Mouse (Mus musculus) cerebellum, adult 9-11 months (tissue): ENCODE measurements at regions not wholly inside any gene's neighbourhood (a gene's known extent, or its start where the extent isn't known, plus 50 kb on each side); places are given as distances from the start of the nearest gene placed in this dataset.

Experiments used
- DNase-seq: peaks from one replicate; pipeline ENCODE4 v3.0.0; 2022

DNA sequence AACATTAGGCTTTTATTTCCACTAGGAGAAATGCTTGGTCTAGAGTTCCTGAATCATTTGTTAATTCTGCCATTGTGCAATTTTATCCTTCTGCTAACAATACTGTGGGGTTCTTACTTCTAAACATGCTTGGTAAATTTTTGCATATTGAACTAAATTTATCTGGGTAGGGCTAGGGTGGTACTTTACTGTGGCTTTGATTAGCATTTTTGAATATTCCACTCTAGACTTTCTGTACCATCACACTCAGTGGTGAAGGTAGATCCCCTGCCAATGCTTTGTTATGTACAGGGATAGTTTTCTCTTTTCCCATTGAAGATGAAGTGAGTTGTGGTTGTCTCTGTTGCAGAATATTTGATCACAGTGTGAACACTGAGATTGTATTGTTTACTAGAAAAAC, 497.1 kb downstream of the Fgf9 start:
- DNase-seq = no peak

DNA sequence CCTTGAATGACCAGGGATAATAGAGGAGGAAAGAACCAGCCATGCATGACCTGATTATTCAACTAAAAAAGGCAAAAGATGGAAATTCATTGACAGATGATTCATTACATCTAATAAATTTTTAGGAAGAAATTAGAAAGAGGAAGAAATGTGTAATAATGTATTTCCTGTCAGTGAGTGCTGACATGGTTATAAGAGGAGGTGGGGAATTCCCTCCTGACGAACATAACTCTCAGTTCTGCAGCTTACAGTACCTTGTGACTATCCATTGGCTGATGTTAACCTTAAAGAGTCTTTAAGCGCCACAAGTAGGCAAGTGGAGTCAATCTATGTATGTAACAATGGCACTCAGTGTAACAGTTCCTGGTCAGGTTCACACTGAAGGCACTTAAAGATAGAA, 492.7 kb downstream of the Fgf9 start:
- no peak for DNase-seq

DNA sequence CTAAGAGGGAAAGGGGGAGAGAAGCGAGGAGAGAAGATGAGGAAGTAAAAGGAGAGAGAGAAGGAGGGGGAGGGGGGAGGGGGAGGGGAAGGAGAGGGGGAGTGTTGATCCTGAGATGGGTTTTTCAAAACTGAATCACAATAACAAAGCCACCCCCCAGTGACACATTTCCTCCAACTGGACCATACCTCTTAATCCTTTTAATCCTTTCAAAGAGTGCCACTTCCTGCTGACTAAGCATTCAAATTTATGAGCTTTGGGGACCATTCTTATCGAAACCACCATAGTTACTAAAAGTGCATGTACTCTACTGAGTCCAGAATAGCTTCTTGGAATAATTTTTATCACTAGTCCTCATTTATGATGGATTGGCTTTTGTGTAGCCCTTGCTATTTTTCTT, 480.4 kb downstream of the Fgf9 start:
- no peak for DNase-seq

GRCm38 (mm10) chr14:58545778-58546177, 475.4 kb downstream of the Fgf9 start:
- no peak for DNase-seq

DNA sequence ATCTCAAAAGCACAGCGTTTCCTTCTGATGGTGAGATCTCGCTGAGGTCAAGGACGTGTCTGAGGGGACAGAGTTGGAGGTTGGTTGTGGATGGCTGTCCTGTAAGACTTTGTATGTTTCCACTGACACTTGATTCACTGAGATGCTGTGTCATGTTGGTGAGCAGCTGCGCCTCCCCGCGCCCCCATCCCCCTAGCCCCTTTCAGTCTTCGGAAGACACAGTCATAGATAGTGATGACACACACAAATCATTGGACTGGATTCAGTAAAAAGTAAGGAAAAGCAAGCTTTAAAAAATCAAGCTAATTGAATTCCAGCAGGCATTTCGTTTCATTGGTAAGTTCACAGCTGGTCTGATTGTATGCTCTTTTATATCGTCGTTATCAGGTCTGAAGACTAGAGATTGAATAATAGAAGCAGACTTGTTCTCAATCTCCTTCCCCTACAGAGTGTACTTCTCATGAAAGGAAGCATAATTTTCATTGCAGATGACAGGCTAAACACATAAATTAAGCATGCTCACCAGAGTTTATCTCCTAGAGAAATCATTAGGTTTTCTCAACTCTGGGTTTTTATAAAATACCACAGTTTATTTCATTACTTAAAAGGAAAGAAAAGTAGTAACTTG, 472.9 kb downstream of the Fgf9 start:
- no peak for DNase-seq

DNA sequence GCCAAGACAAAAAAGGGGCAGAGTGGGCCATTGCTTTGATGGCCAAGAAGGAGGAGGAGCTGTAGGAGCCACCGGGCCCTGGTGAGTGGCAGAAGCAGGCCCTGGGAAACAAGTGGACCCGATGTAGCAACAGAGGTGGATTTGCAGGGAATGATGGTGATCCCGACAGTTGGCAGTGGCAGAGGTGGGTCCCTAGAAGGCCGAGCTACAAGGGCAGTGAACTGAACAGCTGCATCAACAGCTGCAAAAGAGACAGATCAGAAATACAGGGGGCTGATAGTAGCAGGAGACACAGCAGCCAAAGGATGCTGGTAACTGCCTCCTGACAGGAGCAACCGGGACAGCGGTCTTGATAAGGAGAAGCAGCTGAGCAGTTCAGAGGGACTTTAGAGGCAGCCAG, 467.8 kb downstream of the Fgf9 start:
- DNase-seq = no peak

- DNase-seq = peak; percentile 16
Observed at GRCm38 (mm10) chr14:58520976-58521549, 450.7 kb downstream of the Fgf9 start.

DNA sequence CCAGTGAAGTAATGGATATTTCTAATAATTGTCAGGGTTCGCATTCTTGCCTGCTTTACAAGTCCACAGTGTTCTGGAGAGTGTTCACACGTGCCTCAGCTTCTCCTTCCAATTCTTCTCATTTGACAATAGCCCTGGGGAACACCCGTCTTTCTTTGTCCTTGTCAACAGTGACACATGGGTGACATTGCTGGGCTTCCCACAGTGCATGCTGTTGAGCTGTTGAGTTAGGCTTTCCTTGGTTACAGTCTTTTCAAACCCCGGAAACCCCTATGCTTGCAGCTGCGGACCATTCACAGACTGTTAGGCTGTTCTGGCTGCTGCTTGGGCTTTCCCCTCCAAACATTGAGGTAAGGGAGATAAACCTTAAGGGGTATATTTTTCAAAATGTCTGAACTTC, 450.0 kb downstream of the Fgf9 start:
- no peak for DNase-seq

DNA sequence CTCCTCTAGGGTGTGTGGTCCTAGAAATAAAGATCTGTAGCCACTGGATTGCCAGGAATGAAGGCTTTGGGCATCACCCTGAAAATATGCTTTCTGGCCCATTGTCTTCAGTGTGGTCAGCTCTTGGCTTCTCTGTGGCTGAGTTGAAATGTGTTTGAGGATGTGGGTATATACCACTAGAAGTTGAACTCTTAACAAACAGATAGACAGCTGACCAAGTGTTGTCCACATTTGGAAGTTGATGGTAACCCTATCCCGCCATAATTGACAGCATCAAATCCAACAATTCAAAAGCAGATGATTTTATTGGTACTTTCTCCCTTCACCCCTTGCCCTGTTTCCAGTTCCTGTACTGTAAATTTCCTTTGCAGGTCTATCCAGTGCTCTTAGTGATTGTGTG, 448.7 kb downstream of the Fgf9 start:
- DNase-seq = no peak

DNA sequence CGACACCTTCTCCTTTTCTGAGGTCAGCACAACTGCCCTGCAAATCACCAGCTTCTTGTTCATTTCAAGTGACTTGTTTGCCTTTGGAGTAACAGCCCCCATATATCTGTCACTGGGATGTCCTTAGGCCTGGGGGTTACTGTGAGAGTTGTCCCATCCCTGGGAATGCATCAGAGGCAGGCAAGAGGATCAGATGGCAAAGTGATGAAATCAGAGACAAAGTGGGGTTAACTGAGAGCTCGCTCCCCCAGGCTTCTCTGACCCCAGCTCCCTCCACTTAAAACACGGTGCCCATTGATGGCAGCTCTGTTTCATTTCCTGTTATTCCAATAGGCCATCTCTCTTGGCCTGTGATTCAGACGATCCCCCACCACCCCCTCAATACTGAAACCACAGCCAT, 446.2 kb downstream of the Fgf9 start:
- no peak for DNase-seq

GRCm38 (mm10) chr14:58512177-58512576, 441.8 kb downstream of the Fgf9 start:
- no peak for DNase-seq

- no peak for DNase-seq
Observed at GRCm38 (mm10) chr14:58511571-58511985, 441.2 kb downstream of the Fgf9 start.

GRCm38 (mm10) chr14:58510790-58511189, 440.4 kb downstream of the Fgf9 start:
- DNase-seq = no peak

- no peak for DNase-seq
Observed at GRCm38 (mm10) chr14:58509106-58509505, 438.8 kb downstream of the Fgf9 start.

DNA sequence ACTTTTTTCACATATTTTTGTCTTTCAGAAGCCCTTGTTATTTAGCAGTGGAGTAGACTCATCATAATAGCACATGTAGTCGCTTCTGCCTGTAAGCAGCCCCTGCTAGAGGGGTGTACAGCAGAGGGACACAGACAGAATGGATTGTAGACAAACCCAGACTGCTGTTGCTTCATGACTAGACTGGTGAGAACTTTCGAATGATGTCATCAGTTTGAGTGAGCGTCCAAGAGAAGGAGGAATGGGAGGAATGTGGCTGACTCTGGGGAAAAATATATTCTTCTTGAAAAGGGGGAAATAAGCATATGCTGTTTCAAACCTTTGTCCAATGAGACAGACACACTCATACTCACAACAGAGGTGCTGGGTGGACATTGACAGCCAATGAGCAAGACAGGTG, 436.1 kb downstream of the Fgf9 start:
- no peak for DNase-seq

- peak; percentile 89 for DNase-seq
Observed at GRCm38 (mm10) chr14:58505841-58506240, 435.5 kb downstream of the Fgf9 start.

- no peak for DNase-seq
Observed at GRCm38 (mm10) chr14:58502890-58503289, 432.5 kb downstream of the Fgf9 start.

- no peak for DNase-seq
Observed at GRCm38 (mm10) chr14:58500014-58500413, 429.7 kb downstream of the Fgf9 start.

GRCm38 (mm10) chr14:58499501-58499900, 429.2 kb downstream of the Fgf9 start:
- no peak for DNase-seq

DNA sequence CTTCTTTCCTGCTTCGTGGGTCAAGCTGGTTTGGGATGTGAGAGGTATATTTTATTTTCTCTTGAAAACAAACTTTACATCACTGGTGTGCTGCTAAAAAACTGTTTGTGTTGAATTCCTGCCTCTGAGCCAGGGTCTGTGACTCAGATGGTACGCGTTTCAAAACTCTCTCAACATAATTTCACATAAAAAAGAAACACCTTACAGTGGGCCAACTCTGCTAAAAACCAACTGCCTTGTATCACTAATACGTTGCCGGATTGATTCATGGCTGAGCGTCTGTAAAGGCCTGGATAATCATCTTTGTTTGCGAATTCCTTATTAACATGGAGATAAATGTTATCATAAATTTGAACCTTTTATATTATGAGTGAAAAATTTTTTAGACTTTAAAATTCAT, 428.7 kb downstream of the Fgf9 start:
- DNase-seq = no peak

DNA sequence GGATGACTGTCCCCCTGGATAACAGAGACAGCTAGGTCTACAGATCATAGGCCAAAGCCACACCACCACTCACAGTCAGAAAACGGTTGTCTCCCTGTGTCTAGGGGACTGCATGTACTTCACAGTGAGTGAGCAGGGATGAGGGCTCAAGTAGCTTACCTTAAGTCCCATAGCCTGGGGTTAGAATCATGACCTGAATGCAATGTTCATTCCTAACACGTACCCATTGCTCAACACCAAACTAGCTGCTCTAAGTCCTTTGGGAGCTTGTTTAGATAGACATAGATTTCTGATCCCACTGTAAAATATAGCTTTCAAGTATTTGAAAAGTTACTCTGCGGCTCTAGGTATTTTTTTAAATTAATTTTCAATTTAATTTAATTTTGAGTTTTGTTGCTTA, 426.6 kb downstream of the Fgf9 start:
- DNase-seq = no peak

DNA sequence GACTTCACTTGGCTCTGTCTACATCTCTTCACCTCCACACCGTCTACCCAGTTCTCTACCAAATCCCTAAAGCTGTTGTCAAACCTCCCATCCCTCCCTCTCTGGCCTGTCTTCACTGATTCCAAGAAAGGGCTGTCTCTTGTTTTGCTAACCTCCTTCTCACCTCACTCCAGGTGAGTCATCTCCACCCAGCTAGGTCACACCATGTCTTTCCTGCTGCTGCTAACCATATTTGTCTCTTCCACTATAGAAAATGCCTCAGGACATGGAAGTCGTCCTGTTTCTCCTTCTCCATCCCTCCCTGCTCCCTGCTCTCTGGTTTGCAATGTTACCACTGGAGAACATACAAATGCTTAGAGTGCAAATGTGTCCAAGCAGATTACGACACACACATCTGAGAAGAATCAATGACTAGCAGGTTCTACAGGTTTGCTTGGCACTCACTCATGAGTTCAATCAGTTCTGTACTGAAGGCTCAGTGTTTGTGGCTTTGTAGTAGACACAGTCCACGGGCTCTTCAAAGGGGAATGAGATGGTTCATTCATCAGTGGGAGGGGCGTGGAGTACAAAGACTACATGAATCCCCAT, 424.1 kb downstream of the Fgf9 start:
- no peak for DNase-seq

DNA sequence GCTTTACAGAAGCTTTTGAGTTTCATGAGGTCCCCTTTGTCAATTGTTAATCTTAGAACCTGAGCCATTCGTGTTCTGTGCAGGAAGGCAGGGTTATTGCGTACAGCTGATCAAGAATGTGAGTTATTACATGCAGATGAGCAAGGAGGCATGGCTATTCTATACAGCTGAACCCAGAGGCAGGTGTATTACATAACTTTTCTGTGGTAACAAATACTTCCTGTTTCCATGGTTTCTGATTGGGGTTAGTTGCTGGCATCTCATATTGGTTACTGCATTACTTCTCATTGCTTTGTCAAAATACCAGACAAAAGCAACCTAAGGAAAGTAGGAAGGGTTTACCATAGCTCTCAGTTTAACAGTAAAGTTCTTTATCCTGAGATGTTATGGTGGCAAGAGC, 421.8 kb downstream of the Fgf9 start:
- no peak for DNase-seq

GRCm38 (mm10) chr14:58488803-58489202, 418.5 kb downstream of the Fgf9 start:
- no peak for DNase-seq

GRCm38 (mm10) chr14:58487836-58488235, 417.5 kb downstream of the Fgf9 start:
- no peak for DNase-seq
